Mouse (Mus musculus): ENCODE data around the gene Ppm1n. TPM values are rescaled to one million over a fixed set of nuclear protein-coding genes. Genes with fewer than 3 reads are reported as not detected.

The Ppm1n gene
- total and polyA plus RNA-seq, 2 experiments from 2014 or later, result 1.4 to 1.8 TPM

- TF ChIP-seq CTCF (IDR thresholded peaks at IDR 0.05), result no peak
- H3K36me3 ChIP-seq (ENCODE audit: insufficient read depth, low read length), result no peaks in the 10 kb centered on the region
- ATAC-seq (ENCODE audit: low FRiP score), result no peak; the same call in 1 of the 2 replicates
- H3K4me1 ChIP-seq (ENCODE audit: insufficient read depth, low read length), result peaks cover 11% of the 10 kb centered on the region
- peak overlapping the region; percentile 73 for H3K27ac ChIP-seq (ENCODE audit: low read depth, low read length)
- H3K9ac ChIP-seq (replicated peaks; ENCODE audit: low read length, poor library complexity, severe bottlenecking), result peak overlapping the region; percentile 63
- DNase-seq (ENCODE audit: low spot score), result peak; percentile 69
- H3K9me3 ChIP-seq (ENCODE audit: low read length), result no peaks in the 10 kb centered on the region
- peak overlapping the region; percentile 71 for H3K4me2 ChIP-seq (ENCODE audit: low read depth, low read length, poor library complexity, severe bottlenecking)
- no peaks in the 10 kb centered on the region for H3K27me3 ChIP-seq (ENCODE audit: insufficient read depth, low read length)
- peak overlapping the region; percentile 45 for H3K4me3 ChIP-seq (ENCODE audit: low read depth, low read length)
- 20% methylated on average over 20 of the region's 20 CpGs for WGBS
Observed at GRCm38 (mm10) chr7:19226817-19227797, 52.8 kb downstream of the Ppm1n start.

Other genes starting within 250 kb of the Ppm1n start
- gene Rsph6a, start 225.4 kb downstream of the Ppm1n start, total RNA-seq (2014; rRNA removed), result not detected in 2 replicates
- 0.57 and 0.75 TPM in 2 replicates for gene Rsph6a, start 225.4 kb downstream of the Ppm1n start, polyA plus RNA-seq (2015; fragmentation: Nextera tagmentation; extraction: Ambion mirVana)
- gene Dmwd, start 203.8 kb downstream of the Ppm1n start, total RNA-seq (2014; rRNA removed), result 134 and 136 TPM in 2 replicates
- gene Dmwd, start 203.8 kb downstream of the Ppm1n start, polyA plus RNA-seq (2015; fragmentation: Nextera tagmentation; extraction: Ambion mirVana), result 33.1 and 35.4 TPM in 2 replicates
- 12.3 and 32.1 TPM in 2 replicates for gene Dmpk, start 196.2 kb downstream of the Ppm1n start, total RNA-seq (2014; rRNA removed)
- 4.0 and 5.1 TPM in 2 replicates for gene Dmpk, start 196.2 kb downstream of the Ppm1n start, polyA plus RNA-seq (2015; fragmentation: Nextera tagmentation; extraction: Ambion mirVana)
- gene Six5, start 185.5 kb downstream of the Ppm1n start, total RNA-seq (2014; rRNA removed), result 5.4 and 8.2 TPM in 2 replicates
- gene Six5, start 185.5 kb downstream of the Ppm1n start, polyA plus RNA-seq (2015; fragmentation: Nextera tagmentation; extraction: Ambion mirVana), result 1.2 and 1.4 TPM in 2 replicates
- 9.4 and 9.6 TPM in 2 replicates for gene Gm4969, start 161.7 kb downstream of the Ppm1n start, total RNA-seq (2014; rRNA removed)
- gene Gm4969, start 161.7 kb downstream of the Ppm1n start, polyA plus RNA-seq (2015; fragmentation: Nextera tagmentation; extraction: Ambion mirVana), result 12.7 and 12.9 TPM in 2 replicates
- gene Fbxo46, start 160.2 kb downstream of the Ppm1n start, total RNA-seq (2014; rRNA removed), result 19.8 and 20.6 TPM in 2 replicates
- 9.9 and 11.6 TPM in 2 replicates for gene Fbxo46, start 160.2 kb downstream of the Ppm1n start, polyA plus RNA-seq (2015; fragmentation: Nextera tagmentation; extraction: Ambion mirVana)
- gene Qpctl, start 130.8 kb downstream of the Ppm1n start, total RNA-seq (2014; rRNA removed), result 17.3 and 17.8 TPM in 2 replicates
- 30.2 and 32.5 TPM in 2 replicates for gene Qpctl, start 130.8 kb downstream of the Ppm1n start, polyA plus RNA-seq (2015; fragmentation: Nextera tagmentation; extraction: Ambion mirVana)
- 31.4 and 36.7 TPM in 2 replicates for gene Snrpd2, start 130.3 kb downstream of the Ppm1n start, total RNA-seq (2014; rRNA removed)
- gene Snrpd2, start 130.3 kb downstream of the Ppm1n start, polyA plus RNA-seq (2015; fragmentation: Nextera tagmentation; extraction: Ambion mirVana), result 115 and 116 TPM in 2 replicates
- 2.3 and 7.4 TPM in 2 replicates for gene Gipr, start 113.9 kb downstream of the Ppm1n start, total RNA-seq (2014; rRNA removed)
- gene Gipr, start 113.9 kb downstream of the Ppm1n start, polyA plus RNA-seq (2015; fragmentation: Nextera tagmentation; extraction: Ambion mirVana), result 1.7 and 2.3 TPM in 2 replicates
- 83.7 and 89.0 TPM in 2 replicates for gene Eml2, start 103.6 kb downstream of the Ppm1n start, total RNA-seq (2014; rRNA removed)
- gene Eml2, start 103.6 kb downstream of the Ppm1n start, polyA plus RNA-seq (2015; fragmentation: Nextera tagmentation; extraction: Ambion mirVana), result 13.1 and 13.4 TPM in 2 replicates
- 3.1 and 4.7 TPM in 2 replicates for gene Gpr4, start 67.5 kb downstream of the Ppm1n start, total RNA-seq (2014; rRNA removed)
- gene Gpr4, start 67.5 kb downstream of the Ppm1n start, polyA plus RNA-seq (2015; fragmentation: Nextera tagmentation; extraction: Ambion mirVana), result 6.1 and 6.2 TPM in 2 replicates
- gene Opa3, start 51.7 kb downstream of the Ppm1n start, total RNA-seq (2014; rRNA removed), result 34.8 and 40.1 TPM in 2 replicates
- 33.4 and 33.9 TPM in 2 replicates for gene Opa3, start 51.7 kb downstream of the Ppm1n start, polyA plus RNA-seq (2015; fragmentation: Nextera tagmentation; extraction: Ambion mirVana)
- gene Vasp, start 8.2 kb downstream of the Ppm1n start, total RNA-seq (2014; rRNA removed), result 50.9 and 56.9 TPM in 2 replicates
- gene Vasp, start 8.2 kb downstream of the Ppm1n start, polyA plus RNA-seq (2015; fragmentation: Nextera tagmentation; extraction: Ambion mirVana), result 31.4 and 32.3 TPM in 2 replicates
- 160 and 172 TPM in 2 replicates for gene Rtn2, start 2.6 kb upstream of the Ppm1n start, total RNA-seq (2014; rRNA removed)
- 104 and 107 TPM in 2 replicates for gene Rtn2, start 2.6 kb upstream of the Ppm1n start, polyA plus RNA-seq (2015; fragmentation: Nextera tagmentation; extraction: Ambion mirVana)
- gene Fosb, start 30.0 kb upstream of the Ppm1n start, total RNA-seq (2014; rRNA removed), result 0.38 and 0.66 TPM in 2 replicates
- gene Fosb, start 30.0 kb upstream of the Ppm1n start, polyA plus RNA-seq (2015; fragmentation: Nextera tagmentation; extraction: Ambion mirVana), result 0.10 and 0.11 TPM in 2 replicates
- 50.3 and 71.4 TPM in 2 replicates for gene Ercc1, start 64.7 kb upstream of the Ppm1n start, total RNA-seq (2014; rRNA removed)
- 67.7 and 71.0 TPM in 2 replicates for gene Ercc1, start 64.7 kb upstream of the Ppm1n start, polyA plus RNA-seq (2015; fragmentation: Nextera tagmentation; extraction: Ambion mirVana)
- gene Cd3eap, start 79.4 kb upstream of the Ppm1n start, total RNA-seq (2014; rRNA removed), result 8.7 and 14.0 TPM in 2 replicates
- gene Cd3eap, start 79.4 kb upstream of the Ppm1n start, polyA plus RNA-seq (2015; fragmentation: Nextera tagmentation; extraction: Ambion mirVana), result 21.5 and 21.6 TPM in 2 replicates
- 0.52 and 1.0 TPM in 2 replicates for gene Ppp1r13l, start 79.7 kb upstream of the Ppm1n start, total RNA-seq (2014; rRNA removed)
- 1.5 and 2.0 TPM in 2 replicates for gene Ppp1r13l, start 79.7 kb upstream of the Ppm1n start, polyA plus RNA-seq (2015; fragmentation: Nextera tagmentation; extraction: Ambion mirVana)
- gene Ercc2, start 101.9 kb upstream of the Ppm1n start, total RNA-seq (2014; rRNA removed), result 63.0 and 68.3 TPM in 2 replicates
- 22.9 and 26.6 TPM in 2 replicates for gene Ercc2, start 101.9 kb upstream of the Ppm1n start, polyA plus RNA-seq (2015; fragmentation: Nextera tagmentation; extraction: Ambion mirVana)
- gene Klc3, start 124.0 kb upstream of the Ppm1n start, total RNA-seq (2014; rRNA removed), result 1.2 and 1.9 TPM in 2 replicates
- gene Klc3, start 124.0 kb upstream of the Ppm1n start, polyA plus RNA-seq (2015; fragmentation: Nextera tagmentation; extraction: Ambion mirVana), result 1.2 and 1.4 TPM in 2 replicates
- 0.38 and 8.2 TPM in 2 replicates for gene Ckm, start 124.7 kb upstream of the Ppm1n start, total RNA-seq (2014; rRNA removed)
- gene Ckm, start 124.7 kb upstream of the Ppm1n start, polyA plus RNA-seq (2015; fragmentation: Nextera tagmentation; extraction: Ambion mirVana), result 0.21 and 0.25 TPM in 2 replicates
- 58.1 and 68.9 TPM in 2 replicates for gene Mark4, start 178.8 kb upstream of the Ppm1n start, total RNA-seq (2014; rRNA removed)
- 16.2 and 17.0 TPM in 2 replicates for gene Mark4, start 178.8 kb upstream of the Ppm1n start, polyA plus RNA-seq (2015; fragmentation: Nextera tagmentation; extraction: Ambion mirVana)
- gene Exoc3l2, start 183.3 kb upstream of the Ppm1n start, total RNA-seq (2014; rRNA removed), result 0.28 and 0.49 TPM in 2 replicates
- gene Exoc3l2, start 183.3 kb upstream of the Ppm1n start, polyA plus RNA-seq (2015; fragmentation: Nextera tagmentation; extraction: Ambion mirVana), result 1.5 and 1.6 TPM in 2 replicates
- 17.8 and 21.4 TPM in 2 replicates for gene Bloc1s3, start 228.3 kb upstream of the Ppm1n start, total RNA-seq (2014; rRNA removed)
- gene Bloc1s3, start 228.3 kb upstream of the Ppm1n start, polyA plus RNA-seq (2015; fragmentation: Nextera tagmentation; extraction: Ambion mirVana), result 3.9 and 4.2 TPM in 2 replicates
- 14.9 and 23.9 TPM in 2 replicates for gene Trappc6a, start 228.3 kb upstream of the Ppm1n start, total RNA-seq (2014; rRNA removed)
- 32.2 and 32.6 TPM in 2 replicates for gene Trappc6a, start 228.3 kb upstream of the Ppm1n start, polyA plus RNA-seq (2015; fragmentation: Nextera tagmentation; extraction: Ambion mirVana)
- gene Nkpd1, start 237.8 kb upstream of the Ppm1n start, total RNA-seq (2014; rRNA removed), result 2.3 TPM in 2 replicates
- 1.6 and 1.8 TPM in 2 replicates for gene Nkpd1, start 237.8 kb upstream of the Ppm1n start, polyA plus RNA-seq (2015; fragmentation: Nextera tagmentation; extraction: Ambion mirVana)